Mouse (Mus musculus) lung, adult 2 months (tissue): ENCODE measurements at regions not wholly inside any gene's neighbourhood (a gene's known extent, or its start where the extent isn't known, plus 50 kb on each side); places are given as distances from the start of the nearest gene placed in this dataset.

ENCODE experiments used
- DNase-seq: peaks from one replicate; pipeline ENCODE4 v3.0.0; 2022
- H3K4me1 ChIP-seq: fragments of 200-500 bp; 2 replicates; pipeline ENCODE4 v1.6.1; 2011; ENCODE audit warnings: low read length; ENCODE audit not compliant: control insufficient read depth, insufficient read depth
- H3K4me3 ChIP-seq: fragments of 200-500 bp; replicated peaks from 2 replicates; pipeline ENCODE3; 2011; ENCODE audit warnings: low read depth, mild to moderate bottlenecking, control low read depth, low read length; ENCODE audit errors: extremely low read depth
- CTCF ChIP-seq: fragments of 200-500 bp; IDR thresholded peaks from 2 replicates; pipeline ENCODE4 v1.5.1; 2011; ENCODE audit warnings: mild to moderate bottlenecking, low read length, control low read depth; ENCODE audit not compliant: insufficient read depth
- POLR2A ChIP-seq: fragments of 200-500 bp; IDR thresholded peaks from 2 replicates; pipeline ENCODE4 v1.6.1; 2011; ENCODE audit warnings: low read depth, mild to moderate bottlenecking, control low read depth, low read length, borderline replicate concordance; ENCODE audit errors: extremely low read depth
- WGBS: fragments of 180-500 bp; shearing (Covaris S2); methylation state at CpG from one replicate; pipeline ENCODE4 v1.1.7; 2018; 5-methylcytosine and 5-hydroxymethylcytosine counted together

DNA sequence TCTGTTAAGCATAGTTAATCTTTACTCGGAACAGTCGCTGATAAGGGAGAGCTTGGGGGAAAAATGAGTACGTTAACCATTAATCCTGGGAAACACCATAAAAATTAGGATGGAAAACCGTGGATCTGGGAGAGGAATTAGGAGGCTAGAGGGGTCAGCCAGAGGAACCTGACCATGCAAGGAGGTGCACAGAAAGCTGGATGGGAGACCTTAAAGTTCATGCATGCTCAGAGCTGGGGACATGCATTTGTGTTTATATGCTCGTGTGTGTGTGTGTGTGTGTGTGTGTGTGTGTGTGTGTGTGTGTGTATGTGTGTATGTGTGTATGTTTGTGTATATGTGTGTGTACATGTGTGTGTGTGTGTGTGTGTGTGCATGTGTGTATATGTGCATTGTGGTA is 143.2 kb upstream of the Irf2bp2 start:
- Histone ChIP-seq H3K4me1 (peaks cover 15% of the 10 kb centered on the region), H3K4me3 (peak overlapping the region; percentile 37)
- 40% methylated on average over 5 of the region's 5 CpGs for WGBS
- no peak for DNase-seq
- TF ChIP-seq CTCF (no peak), POLR2A (no peak)

DNA sequence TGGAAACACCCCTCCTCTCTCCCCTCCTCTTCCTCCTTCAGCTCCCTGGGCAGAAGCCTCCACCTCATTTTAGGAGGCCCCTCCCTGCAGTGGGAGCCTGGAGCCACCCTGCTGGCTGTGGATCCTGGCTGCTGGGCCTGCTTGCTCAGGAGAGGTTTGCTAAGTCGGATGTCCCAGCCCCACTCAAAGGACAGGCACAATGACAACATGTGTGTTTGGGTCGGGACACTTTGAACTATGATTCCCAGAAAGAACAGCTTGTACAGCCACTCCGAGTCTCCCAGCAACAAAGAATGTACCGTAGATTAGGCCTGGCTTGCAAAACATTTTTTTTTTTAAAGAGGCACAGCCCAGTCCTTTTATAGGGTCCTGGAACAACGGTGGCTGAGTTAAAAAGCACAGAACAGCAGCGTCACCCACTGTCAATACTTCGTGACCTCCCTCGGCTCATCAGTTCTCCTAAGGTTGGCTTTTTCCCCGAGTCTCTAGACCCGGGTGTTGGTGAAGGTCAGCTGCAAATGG is 142.7 kb upstream of the Irf2bp2 start:
- WGBS: 15% methylated on average over 10 of the region's 10 CpGs
- Histone ChIP-seq H3K4me1 (peaks cover 15% of the 10 kb centered on the region), H3K4me3 (peak overlapping the region; percentile 1)
- TF ChIP-seq POLR2A: no peak; the same call in 1 of the 2 replicates
- peak; percentile 59 for TF ChIP-seq CTCF
- no peak for DNase-seq

DNA sequence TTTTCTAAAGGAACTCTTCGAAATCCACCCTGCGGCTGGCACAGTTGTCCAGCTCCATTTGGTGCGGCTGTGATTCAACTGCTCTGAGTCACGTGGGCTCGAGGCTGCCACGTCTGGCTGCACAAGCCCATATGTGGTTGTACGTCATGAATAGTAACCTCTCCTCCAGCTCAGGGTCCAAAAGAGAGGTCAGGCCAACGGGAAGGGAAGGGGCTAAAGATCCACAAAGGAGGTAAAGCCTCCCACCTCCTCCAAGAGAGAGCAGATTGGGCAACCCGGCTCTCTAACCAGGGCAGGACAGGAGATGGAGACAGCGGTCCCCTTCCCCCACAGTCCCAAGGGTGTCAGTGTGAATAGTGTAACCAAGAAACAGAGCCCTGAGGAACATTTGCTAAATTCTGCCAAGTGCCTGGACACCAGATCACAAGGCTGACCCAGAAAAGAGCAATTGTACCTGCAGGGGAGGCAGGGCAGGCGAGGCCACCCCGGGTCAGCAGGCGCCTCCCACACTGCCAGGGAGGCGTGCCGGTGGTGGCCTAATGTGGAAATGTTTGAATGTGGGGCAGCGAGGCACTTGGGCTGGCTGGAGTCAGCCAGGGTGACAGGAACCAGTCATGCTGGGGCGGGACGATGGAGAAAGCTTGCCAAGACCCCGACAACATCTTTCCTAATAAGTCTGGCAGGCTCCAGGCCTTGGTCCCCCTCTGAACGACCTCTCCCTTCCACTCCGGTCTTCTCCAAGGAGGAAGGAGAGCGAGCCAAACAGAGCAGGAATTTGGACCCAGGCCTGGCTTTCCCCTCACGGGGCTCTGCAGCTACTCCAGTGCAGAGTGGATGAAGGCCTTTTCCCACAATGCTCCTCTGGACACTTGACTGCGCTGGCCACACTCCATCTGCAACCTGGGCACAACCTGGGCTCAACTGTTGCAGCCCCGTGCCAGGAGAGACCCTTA is 142.0 kb upstream of the Irf2bp2 start:
- H3K4me3 ChIP-seq: peak overlapping the region; percentile 1

DNA sequence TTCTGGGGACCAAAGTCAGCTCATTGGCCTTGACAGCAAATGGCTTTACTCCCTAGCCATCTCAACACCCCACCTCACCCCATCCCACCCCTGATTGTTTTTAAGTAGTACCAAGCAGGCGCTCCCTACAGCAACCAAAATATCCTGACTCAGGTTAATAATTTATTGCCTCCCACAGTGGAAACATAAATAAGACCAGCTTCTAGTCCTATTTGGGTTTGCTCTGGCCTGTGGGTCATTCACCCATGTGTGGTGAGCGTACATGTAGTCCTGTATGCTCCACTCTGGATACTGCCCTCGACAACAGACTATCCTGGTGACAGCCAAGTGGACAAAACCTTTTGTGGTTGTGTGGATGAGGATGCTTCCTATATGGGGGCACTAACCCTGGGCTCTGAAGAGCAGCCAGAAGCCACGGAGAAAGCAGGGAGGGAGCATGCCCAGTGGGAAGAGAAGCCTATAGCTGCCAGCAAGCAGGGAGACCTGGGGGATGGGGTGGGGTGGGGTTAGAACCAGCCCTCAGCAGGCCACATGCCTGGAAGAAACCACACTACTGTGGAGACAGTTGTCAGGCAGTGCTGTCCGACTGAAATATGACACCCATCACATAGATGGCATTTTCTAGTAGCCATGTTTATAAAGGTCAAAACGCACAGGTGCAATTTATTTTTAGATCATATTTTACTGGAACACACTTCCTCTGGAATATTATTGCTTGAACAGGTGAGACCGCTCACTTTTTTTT is 141.1 kb upstream of the Irf2bp2 start:
- DNase-seq: no peak
- Histone ChIP-seq H3K4me3 (no peak overlapping the region), H3K4me1 (peaks cover 15% of the 10 kb centered on the region)
- WGBS: 50% methylated on average over 7 of the region's 7 CpGs
- TF ChIP-seq CTCF (no peak), POLR2A (no peak)

More for the DNA sequence above, 142.0 kb upstream of the Irf2bp2 start:
- TF ChIP-seq CTCF (no peak), POLR2A (peak; percentile 47; the same call in 1 of the 2 replicates)
- DNase-seq: peak; percentile 92
- WGBS: 17% methylated on average over 25 of the region's 25 CpGs
- peaks cover 15% of the 10 kb centered on the region for H3K4me1 ChIP-seq

DNA sequence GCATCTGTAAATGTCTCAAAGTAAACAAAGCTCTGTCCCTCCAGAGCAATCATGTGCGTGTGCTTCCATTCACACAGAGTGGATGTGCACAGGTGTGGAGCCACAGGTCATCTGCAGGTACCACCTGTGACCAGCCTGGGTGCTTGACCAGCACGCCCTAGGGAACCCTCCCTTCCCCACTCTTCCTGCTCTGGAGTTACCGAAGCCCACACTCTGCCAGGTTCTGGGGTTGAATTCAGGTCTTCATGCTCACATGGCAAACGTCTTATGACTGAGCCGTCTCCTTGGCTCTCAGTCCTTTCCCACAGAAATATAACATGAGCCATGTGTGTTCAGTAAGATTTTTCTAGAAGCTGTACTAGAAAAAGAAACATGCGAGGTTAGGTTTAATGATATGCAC is 140.0 kb upstream of the Irf2bp2 start:
- no peak for DNase-seq
- 78% methylated on average over 6 of the region's 6 CpGs for WGBS
- Histone ChIP-seq H3K4me3 (no peak overlapping the region), H3K4me1 (peaks cover 15% of the 10 kb centered on the region)
- no peak for TF ChIP-seq CTCF
- no peak for TF ChIP-seq POLR2A

DNA sequence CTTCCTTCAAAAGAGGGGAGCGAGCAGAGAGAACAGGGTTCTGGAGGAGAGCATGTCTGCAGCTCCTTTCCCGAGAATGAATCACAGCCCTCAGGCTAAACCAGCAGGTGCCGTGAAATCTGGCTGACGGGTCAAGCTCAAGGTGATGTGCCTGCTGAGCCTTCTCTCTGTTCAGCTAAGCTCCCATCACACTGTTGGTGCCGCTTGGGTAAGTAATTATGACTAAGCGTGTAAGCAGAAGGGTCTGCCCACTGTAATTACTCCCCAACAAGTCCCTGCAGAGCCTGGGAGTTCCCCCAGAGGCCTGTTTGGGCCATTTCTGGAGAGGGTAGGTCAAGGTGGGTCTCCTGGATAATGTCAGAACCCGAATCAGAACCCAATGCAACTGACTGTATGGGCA is 139.5 kb upstream of the Irf2bp2 start:
- 94% methylated on average over 7 of the region's 7 CpGs for WGBS
- peaks cover 15% of the 10 kb centered on the region for H3K4me1 ChIP-seq
- TF ChIP-seq CTCF (no peak), POLR2A (no peak)
- no peak overlapping the region for H3K4me3 ChIP-seq
- no peak for DNase-seq

GRCm38 (mm10) chr8:126730017-126730631 is 136.3 kb upstream of the Irf2bp2 start:
- H3K4me3 ChIP-seq: no peak overlapping the region
- peaks cover 4% of the 10 kb centered on the region for H3K4me1 ChIP-seq
- no peak for TF ChIP-seq CTCF
- TF ChIP-seq POLR2A: no peak
- 92% methylated on average over 3 of the region's 3 CpGs for WGBS
- DNase-seq: no peak

- TF ChIP-seq CTCF: no peak
- TF ChIP-seq POLR2A: no peak
- WGBS: 70% methylated on average over 12 of the region's 12 CpGs
- Histone ChIP-seq H3K4me1 (no peaks in the 10 kb centered on the region; the same call in 1 of the 2 replicates), H3K4me3 (no peak overlapping the region)
- no peak for DNase-seq
These were observed 135.3 kb upstream of the Irf2bp2 start for GRCm38 (mm10) chr8:126728987-126729632.
